8 mouse cellular contexts compared by ENCODE assay signal in the genomic region with DNA sequence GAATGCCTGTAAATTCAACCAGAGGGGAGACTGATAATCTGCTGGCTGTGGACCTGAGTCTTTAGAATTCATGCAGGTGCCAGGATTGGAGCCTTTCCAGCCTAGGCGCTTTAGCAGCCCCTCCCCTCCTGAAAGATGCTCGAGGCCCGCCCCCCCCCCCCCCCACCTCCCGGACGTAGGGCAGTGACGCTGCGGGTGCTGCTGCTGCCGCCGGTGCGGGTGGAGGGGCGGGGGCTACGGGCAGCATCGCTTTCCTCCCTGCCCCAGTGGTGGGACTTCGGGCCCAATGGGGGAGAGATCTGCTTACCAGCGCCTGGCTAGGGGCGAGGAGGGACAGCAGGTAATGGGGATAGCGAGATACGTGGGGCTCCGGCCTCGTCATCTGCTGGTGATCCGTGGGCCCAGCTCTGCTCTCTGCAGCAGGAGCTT. TPM values are rescaled to one million over a fixed set of nuclear protein-coding genes. Genes with fewer than 3 reads are reported as not detected.
DNase-seq lines count a peak whose midpoint lies in the region; ATAC-seq and TF ChIP-seq lines count a peak whose summit lies in the region.

No protein-coding gene starts in this region.

- TF ChIP-seq CTCF in lung, embryonic 14.5 days (IDR thresholded peaks at IDR 0.05; ENCODE audit: low read depth) = no peak

- H3K27ac ChIP-seq in lung, embryonic 14.5 days (ENCODE audit: low read depth) = peak overlapping the region; percentile 67; the same call in 1 of the 2 replicates
- no peak overlapping the region for H3K27ac ChIP-seq in embryonic facial prominence, embryonic 11.5 days (replicated peaks; ENCODE audit: low read depth, low read length)
- peak overlapping the region; percentile 60; the same call in 1 of the 2 replicates for H3K27ac ChIP-seq in intestine, embryonic 15.5 days
- H3K27ac ChIP-seq in midbrain, embryonic 16.5 days (ENCODE audit: low read length) = peak overlapping the region; percentile 89

- H3K4me3 ChIP-seq in lung, embryonic 14.5 days (ENCODE audit: low read depth, low read length) = peak overlapping the region; percentile 24
- peak overlapping the region; percentile 20 for H3K4me3 ChIP-seq in embryonic facial prominence, embryonic 11.5 days (ENCODE audit: low read depth, low read length)
- H3K4me3 ChIP-seq in intestine, embryonic 15.5 days (replicated peaks) = peak overlapping the region; percentile 27
- peak overlapping the region; percentile 55 for H3K4me3 ChIP-seq in midbrain, embryonic 16.5 days (ENCODE audit: low read depth, low read length)

- H3K36me3 ChIP-seq in lung, embryonic 14.5 days (ENCODE audit: insufficient read depth) = no peaks in the 10 kb centered on the region
- no peaks in the 10 kb centered on the region for H3K36me3 ChIP-seq in embryonic facial prominence, embryonic 11.5 days (replicated peaks; ENCODE audit: control insufficient read depth, insufficient read depth, low read depth, low read length)
- no peaks in the 10 kb centered on the region for H3K36me3 ChIP-seq in intestine, embryonic 15.5 days
- no peaks in the 10 kb centered on the region for H3K36me3 ChIP-seq in midbrain, embryonic 16.5 days (ENCODE audit: control insufficient read depth, insufficient read depth, low read length)

- H3K9me3 ChIP-seq in lung, embryonic 14.5 days (ENCODE audit: low read depth, low read length) = no peaks in the 10 kb centered on the region
- no peaks in the 10 kb centered on the region for H3K9me3 ChIP-seq in embryonic facial prominence, embryonic 11.5 days (replicated peaks; ENCODE audit: control insufficient read depth, low read length)
- H3K9me3 ChIP-seq in intestine, embryonic 15.5 days = no peaks in the 10 kb centered on the region
- no peaks in the 10 kb centered on the region for H3K9me3 ChIP-seq in midbrain, embryonic 16.5 days (replicated peaks; ENCODE audit: control insufficient read depth, low read length, poor library complexity, severe bottlenecking)

- no peaks in the 10 kb centered on the region for H3K27me3 ChIP-seq in lung, embryonic 14.5 days (ENCODE audit: insufficient read depth, low read length)
- no peaks in the 10 kb centered on the region for H3K27me3 ChIP-seq in embryonic facial prominence, embryonic 11.5 days (ENCODE audit: control insufficient read depth, insufficient read depth, low read length)
- no peaks in the 10 kb centered on the region for H3K27me3 ChIP-seq in intestine, embryonic 15.5 days (replicated peaks)
- H3K27me3 ChIP-seq in midbrain, embryonic 16.5 days (ENCODE audit: control insufficient read depth, insufficient read depth, low read depth, low read length) = no peaks in the 10 kb centered on the region

- H3K4me1 ChIP-seq in lung, embryonic 14.5 days (ENCODE audit: insufficient read depth) = peaks cover 52% of the 10 kb centered on the region
- peaks cover 15% of the 10 kb centered on the region for H3K4me1 ChIP-seq in embryonic facial prominence, embryonic 11.5 days (ENCODE audit: control insufficient read depth, insufficient read depth, low read length)
- peaks cover 49% of the 10 kb centered on the region for H3K4me1 ChIP-seq in intestine, embryonic 15.5 days (replicated peaks)
- peaks cover 39% of the 10 kb centered on the region for H3K4me1 ChIP-seq in midbrain, embryonic 16.5 days (ENCODE audit: control insufficient read depth, insufficient read depth, low read length)

- 4% methylated on average over 16 of the region's 21 CpGs for WGBS in lung, embryonic 14.5 days
- under 1% methylated on average over 13 of the region's 21 CpGs for WGBS in embryonic facial prominence, embryonic 11.5 days
- WGBS in intestine, embryonic 15.5 days = 4% methylated on average over 18 of the region's 21 CpGs
- WGBS in midbrain, embryonic 16.5 days = 2% methylated on average over 16 of the region's 21 CpGs

- peak; percentile 52 for DNase-seq in adrenal gland, postnatal 14 days
- DNase-seq in adrenal gland, adult 8-10 months = no peak
- no peak for DNase-seq in lung, embryonic 14.5 days
- DNase-seq in lung, adult 18-20 months = no peak
- DNase-seq in embryonic facial prominence, embryonic 11.5 days (ENCODE audit: low spot score) = no peak

- peak overlapping the region; percentile 55 for H3K4me2 ChIP-seq in lung, embryonic 14.5 days
- peak overlapping the region; percentile 55 for H3K4me2 ChIP-seq in embryonic facial prominence, embryonic 11.5 days (ENCODE audit: low read depth, low read length)
- peak overlapping the region; percentile 65 for H3K4me2 ChIP-seq in intestine, embryonic 15.5 days (replicated peaks)
- peak overlapping the region; percentile 79 for H3K4me2 ChIP-seq in midbrain, embryonic 16.5 days (ENCODE audit: low read length)

- no peak for ATAC-seq in lung, embryonic 14.5 days (ENCODE audit: insufficient read depth)
- ATAC-seq in embryonic facial prominence, embryonic 11.5 days (replicated peaks; ENCODE audit: insufficient number of reproducible peaks, low FRiP score, low TSS enrichment, low read depth) = 0 out of 2 replicates have a peak, but pooled peaks have one; percentile 16
- no peak for ATAC-seq in intestine, embryonic 15.5 days
- ATAC-seq in midbrain, embryonic 16.5 days = peak; percentile 46
- no peak for ATAC-seq in monocyte, adult 5-6 weeks (replicated peaks; ENCODE audit: insufficient number of reproducible peaks, low FRiP score, low TSS enrichment, poor library complexity, severe bottlenecking)

- peak overlapping the region; percentile 13; the same call in 1 of the 2 replicates for H3K9ac ChIP-seq in lung, embryonic 14.5 days
- H3K9ac ChIP-seq in embryonic facial prominence, embryonic 11.5 days (replicated peaks; ENCODE audit: low read length) = peak overlapping the region; percentile 26
- peak overlapping the region; percentile 28; the same call in 1 of the 2 replicates for H3K9ac ChIP-seq in intestine, embryonic 15.5 days
- H3K9ac ChIP-seq in midbrain, embryonic 16.5 days (ENCODE audit: low read depth, low read length) = peak overlapping the region; percentile 75

RNA-seq across cellular contexts. Expression of a gene that starts 15.1 kb away (rescaled TPM):
- total RNA-seq in adrenal gland, postnatal 14 days (2021) = 48.5 and 55.4 TPM in 2 replicates
- 10 to 100 TPM; 33.0 to 66.6 (median 48.3) TPM for total RNA-seq in adrenal gland, adult 8-10 months (2022)
- polyA plus RNA-seq in lung, embryonic 14.5 days (2014; fragmentation: Nextera tagmentation; extraction: Ambion mirVana) = 20.0 and 21.6 TPM in 2 replicates
- 5.3 and 5.8 TPM in 2 replicates for polyA plus RNA-seq in embryonic facial prominence, embryonic 11.5 days (2014; fragmentation: Nextera tagmentation; extraction: Ambion mirVana)
- 9.2 and 10.1 TPM in 2 replicates for polyA plus RNA-seq in intestine, embryonic 15.5 days (2015; fragmentation: Nextera tagmentation; extraction: Ambion mirVana)
- polyA plus RNA-seq in midbrain, embryonic 16.5 days (2015; fragmentation: Nextera tagmentation; extraction: Ambion mirVana) = 19.0 and 21.6 TPM in 2 replicates
- 16.2 to 63.7 TPM (median 26.3 TPM) in 3 replicates for total RNA-seq in monocyte, adult 5-6 weeks (2017)

RNA-seq across cellular contexts. Expression of a gene that starts 50.0 kb away (rescaled TPM):
- total RNA-seq in adrenal gland, postnatal 14 days (2021) = 181 and 285 TPM in 2 replicates
- 10 to 100 TPM; 17.5 to 46.5 (median 26.6) TPM for total RNA-seq in adrenal gland, adult 8-10 months (2022)
- polyA plus RNA-seq in lung, embryonic 14.5 days (2014; fragmentation: Nextera tagmentation; extraction: Ambion mirVana) = 64.5 and 71.2 TPM in 2 replicates
- polyA plus RNA-seq in embryonic facial prominence, embryonic 11.5 days (2014; fragmentation: Nextera tagmentation; extraction: Ambion mirVana) = 57.9 and 63.2 TPM in 2 replicates
- 88.1 and 103 TPM in 2 replicates for polyA plus RNA-seq in intestine, embryonic 15.5 days (2015; fragmentation: Nextera tagmentation; extraction: Ambion mirVana)
- 33.3 and 40.5 TPM in 2 replicates for polyA plus RNA-seq in midbrain, embryonic 16.5 days (2015; fragmentation: Nextera tagmentation; extraction: Ambion mirVana)
- 24.5 to 52.2 TPM (median 43.5 TPM) in 3 replicates for total RNA-seq in monocyte, adult 5-6 weeks (2017)

Comparison
In these comparisons a context has a peak if more than half of its experiments do, and no peak if none do; other contexts are left out.
1. ATAC-seq: peak in embryonic facial prominence, embryonic 11.5 days (single experiment) and midbrain, embryonic 16.5 days (single experiment); none in lung, embryonic 14.5 days (single experiment), intestine, embryonic 15.5 days (single experiment) and monocyte, adult 5-6 weeks (single experiment).
2. H3K9ac ChIP-seq: peak in every context shown above with its lines; median percentile 75 in midbrain, embryonic 16.5 days; 28 in intestine, embryonic 15.5 days; 26 in embryonic facial prominence, embryonic 11.5 days; 13 in lung, embryonic 14.5 days.
3. Peak in every context shown above with its lines, with median percentiles within 50 percentile points of each other: H3K4me2 ChIP-seq and H3K4me3 ChIP-seq.